Comparison of ENCODE assay signal across 8 mouse cellular contexts in the genomic region with DNA sequence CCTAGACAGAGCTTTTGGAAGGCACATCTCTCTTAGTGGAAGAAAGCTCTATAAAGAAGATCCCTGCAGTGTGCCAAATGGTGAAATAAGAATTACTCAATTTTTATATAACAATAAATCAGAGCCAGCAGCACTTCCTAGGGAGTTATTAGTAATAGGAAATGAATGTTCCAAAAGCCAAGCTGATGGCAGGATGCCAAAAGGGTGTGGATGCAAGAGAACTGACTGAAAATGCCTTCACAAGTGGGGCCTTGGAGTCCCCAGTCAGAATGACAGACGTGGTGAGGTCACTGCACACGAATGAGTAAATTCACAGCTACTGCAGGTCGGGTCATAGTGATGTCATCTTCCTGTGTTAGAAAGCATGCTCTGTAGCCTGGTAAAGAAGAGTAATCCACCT. TPM values are rescaled to one million over a fixed set of nuclear protein-coding genes. Genes with fewer than 3 reads are reported as not detected.
DNase-seq lines count a peak whose midpoint lies in the region; ATAC-seq lines count a peak whose summit lies in the region.
"Had no signal": no experiment of that assay in that cellular context is flagged by ENCODE, and none has a peak within 500 bp of the region (broad histone marks: within the 10 kb centered on the region; RNA-seq: fewer than 3 reads in every experiment).

No protein-coding gene starts in this region.

- H3K9ac ChIP-seq in kidney, embryonic 15.5 days, result no peak overlapping the region
- no peak overlapping the region for H3K9ac ChIP-seq in lung, embryonic 16.5 days (ENCODE audit: low read length)
- H3K9ac ChIP-seq: liver, embryonic 13.5 days had no signal

- DNase-seq in MN1 (ENCODE audit: low spot score), result peak; percentile 52
- DNase-seq in adrenal gland, postnatal 14 days, result peak; percentile 97
- peak; percentile 82 to 92 for DNase-seq in gastrocnemius, postnatal 4 days (ENCODE audit: low spot score in 2 of 2)
- peak; percentile 96 for DNase-seq in urinary bladder, postnatal 14 days (ENCODE audit: low spot score)
- DNase-seq: liver, embryonic 13.5 days had no signal

- no peak overlapping the region for H3K4me3 ChIP-seq in kidney, embryonic 15.5 days (replicated peaks)
- no peak overlapping the region for H3K4me3 ChIP-seq in lung, embryonic 16.5 days (ENCODE audit: low read length)
- H3K4me3 ChIP-seq: liver, embryonic 13.5 days had no signal

- no peaks in the 10 kb centered on the region for H3K27me3 ChIP-seq in kidney, embryonic 15.5 days
- H3K27me3 ChIP-seq in lung, embryonic 16.5 days (ENCODE audit: control insufficient read depth, insufficient read depth, low read depth, low read length), result no peaks in the 10 kb centered on the region
- H3K27me3 ChIP-seq: liver, embryonic 13.5 days had no signal

- H3K4me1 ChIP-seq in kidney, embryonic 15.5 days, result peaks cover 5% of the 10 kb centered on the region; the same call in 1 of the 2 replicates
- peaks cover 12% of the 10 kb centered on the region for H3K4me1 ChIP-seq in lung, embryonic 16.5 days (replicated peaks; ENCODE audit: control insufficient read depth, insufficient read depth, low read length)
- H3K4me1 ChIP-seq: liver, embryonic 13.5 days had no signal

- WGBS in kidney, embryonic 15.5 days, result 37% methylated on average over 3 of the region's 3 CpGs
- WGBS in lung, embryonic 16.5 days, result 13% methylated on average over 3 of the region's 3 CpGs

- H3K27ac ChIP-seq in kidney, embryonic 15.5 days, result peak overlapping the region; percentile 41; the same call in 1 of the 2 replicates
- peak overlapping the region; percentile 35; the same call in 1 of the 2 replicates for H3K27ac ChIP-seq in lung, embryonic 16.5 days (ENCODE audit: low read length)
- H3K27ac ChIP-seq: liver, embryonic 13.5 days had no signal

- no peaks in the 10 kb centered on the region for H3K36me3 ChIP-seq in kidney, embryonic 15.5 days
- no peaks in the 10 kb centered on the region for H3K36me3 ChIP-seq in lung, embryonic 16.5 days (ENCODE audit: control insufficient read depth, insufficient read depth, low read length)
- H3K36me3 ChIP-seq: liver, embryonic 13.5 days had no signal

- ATAC-seq in kidney, embryonic 15.5 days (replicated peaks; ENCODE audit: low FRiP score), result 0 out of 2 replicates have a peak, but pooled peaks have one; percentile 46
- ATAC-seq in lung, embryonic 16.5 days (ENCODE audit: low read depth), result peak; percentile 87
- ATAC-seq in erythroblast, adult 5-6 weeks (replicated peaks; ENCODE audit: low FRiP score, poor library complexity, severe bottlenecking), result no peak

- no peak overlapping the region for H3K4me2 ChIP-seq in kidney, embryonic 15.5 days
- H3K4me2 ChIP-seq in lung, embryonic 16.5 days (ENCODE audit: low read depth, low read length), result no peak overlapping the region
- H3K4me2 ChIP-seq: liver, embryonic 13.5 days had no signal

- H3K9me3 ChIP-seq in kidney, embryonic 15.5 days (replicated peaks), result no peaks in the 10 kb centered on the region
- no peaks in the 10 kb centered on the region for H3K9me3 ChIP-seq in lung, embryonic 16.5 days (ENCODE audit: control insufficient read depth, low read length)
- H3K9me3 ChIP-seq: liver, embryonic 13.5 days had no signal

RNA-seq across cellular contexts. Expression of gene Fam50b, which starts 25.7 kb away (rescaled TPM):
- not detected in 2 replicates for total RNA-seq in adrenal gland, postnatal 14 days (2021)
- total RNA-seq in gastrocnemius, postnatal 4 days (2021), result not detected
- not detected in 2 replicates for polyA plus RNA-seq in kidney, embryonic 15.5 days (2015; fragmentation: Nextera tagmentation; extraction: Ambion mirVana)
- not detected in 2 replicates for polyA plus RNA-seq in lung, embryonic 16.5 days (2015; fragmentation: Nextera tagmentation; extraction: Ambion mirVana)
- not detected in 2 replicates for total RNA-seq in erythroblast, adult 5-6 weeks (2015; ENCODE audit: low replicate concordance)
- total RNA-seq in erythroblast, adult 5-6 weeks (2017; ENCODE audit: low replicate concordance), result not detected in 2 replicates
- polyA plus RNA-seq: liver, embryonic 13.5 days had no signal

RNA-seq across cellular contexts. Expression of gene Pxdc1, which starts 55.7 kb away (rescaled TPM):
- 8.8 and 13.1 TPM in 2 replicates for total RNA-seq in adrenal gland, postnatal 14 days (2021)
- total RNA-seq in gastrocnemius, postnatal 4 days (2021), result 10 to 100 TPM; 15.5 to 23.5 TPM
- 11.8 and 12.0 TPM in 2 replicates for polyA plus RNA-seq in kidney, embryonic 15.5 days (2015; fragmentation: Nextera tagmentation; extraction: Ambion mirVana)
- 6.2 and 9.0 TPM in 2 replicates for polyA plus RNA-seq in lung, embryonic 16.5 days (2015; fragmentation: Nextera tagmentation; extraction: Ambion mirVana)
- total RNA-seq in erythroblast, adult 5-6 weeks (2015; ENCODE audit: low replicate concordance), result not detected in 2 replicates
- 0.94 TPM in 1 of 2 replicates, not detected in the other for total RNA-seq in erythroblast, adult 5-6 weeks (2017; ENCODE audit: low replicate concordance)
